Mouse (Mus musculus) heart, postnatal 10 days (tissue): ENCODE results near the gene Wfdc13. TPM values are rescaled to one million over a fixed set of nuclear protein-coding genes. Genes with fewer than 3 reads are reported as not detected.
"Not testable (repeated sequence)": the region's sequence is repeated elsewhere in the genome, so short reads cannot be mapped to it uniquely, and the experiment has no call there.

Source experiments
- DNase-seq, 2 experiments: peaks; one replicate each; pipeline ENCODE4 v3.0.0; 2021
- intact Hi-C: fragments of 180-260 bp; cut with DNase I; formaldehyde crosslinking; loops from one replicate; pipeline ENCODE4 v1.15.1; 2025
- total RNA-seq, 2 experiments: library from RNA; stranded (reverse); gene quantifications; 2 replicates each; pipeline ENCODE4 v1.2.3; 2021

The Wfdc13 gene
- total RNA-seq, 2 experiments from 2014 or later = not detected

GRCm38 (mm10) chr2:164705991-164706390 is 21.1 kb downstream of the Wfdc13 start:
- intact Hi-C loops = no loop called here
- no peak for DNase-seq

- DNase-seq = no peak
- intact Hi-C loops = no loop called here
Observed at GRCm38 (mm10) chr2:164715005-164715404, 30.1 kb downstream of the Wfdc13 start, which contains the start of gene Spint5. Gene Spint5 (plus strand): TSS chr2:164715305.

DNA sequence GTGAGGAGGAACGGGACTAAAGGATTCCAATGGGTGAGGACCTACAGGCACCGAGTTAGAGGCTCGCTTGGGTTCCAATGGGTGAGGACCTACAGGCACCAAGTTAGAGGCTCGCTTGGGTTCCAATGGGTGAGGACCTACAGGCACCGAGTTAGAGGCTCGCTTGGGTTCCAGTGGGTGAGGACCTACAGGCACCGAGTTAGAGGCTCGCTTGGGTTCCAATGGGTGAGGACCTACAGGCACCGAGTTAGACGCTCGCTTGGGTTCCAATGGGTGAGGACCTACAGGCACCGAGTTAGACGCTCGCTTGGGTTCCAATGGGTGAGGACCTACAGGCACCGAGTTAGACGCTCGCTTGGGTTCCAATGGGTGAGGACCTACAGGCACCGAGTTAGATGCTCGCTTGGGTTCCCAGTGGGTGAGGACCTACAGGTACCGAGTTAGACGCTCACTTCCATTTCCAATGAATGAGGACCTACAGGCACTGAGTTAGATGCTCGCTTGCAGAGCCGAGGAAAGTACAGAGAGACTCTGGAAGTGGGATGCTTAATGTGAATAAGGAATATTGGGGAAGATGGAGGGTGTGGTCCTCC is 31.4 kb downstream of the Wfdc13 start:
- DNase-seq, intact Hi-C loops: not testable (repeated sequence)

- no peak for DNase-seq
- intact Hi-C loops = no loop called here
Observed at GRCm38 (mm10) chr2:164723276-164723675, 38.4 kb downstream of the Wfdc13 start.

DNA sequence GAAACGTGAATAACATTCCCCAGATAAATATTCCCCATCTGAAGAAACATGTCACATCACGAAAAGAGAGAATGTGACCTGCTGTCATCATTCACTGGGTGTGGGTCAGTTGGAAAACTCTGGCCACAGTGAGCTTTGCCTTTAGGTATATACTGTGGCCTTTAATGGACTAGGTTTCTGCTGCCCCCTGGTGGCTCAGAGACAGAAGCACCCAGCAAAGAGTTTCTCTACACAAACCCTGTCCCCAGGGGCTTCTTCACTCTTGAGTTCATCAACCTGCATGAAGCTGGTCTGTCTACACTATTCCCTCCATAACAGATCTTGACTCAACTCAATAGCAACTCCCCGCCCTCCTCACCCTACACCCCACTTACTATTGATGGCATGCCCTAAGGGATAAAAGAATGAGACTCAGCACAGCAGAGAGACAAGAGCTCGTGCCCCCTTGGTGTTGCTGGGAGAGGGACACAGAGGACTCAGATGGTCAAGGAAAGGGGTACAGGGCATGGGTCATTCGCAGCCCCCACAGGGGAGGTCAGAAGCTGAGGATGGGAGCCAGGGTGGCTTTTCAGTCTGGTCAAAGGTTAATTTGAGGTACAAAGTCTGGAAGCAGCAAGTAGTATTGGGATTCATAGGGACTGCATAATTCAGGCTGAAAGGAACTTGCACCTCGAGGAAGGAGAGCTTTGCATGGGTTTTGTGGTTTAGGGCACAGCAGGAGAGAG is 41.1 kb downstream of the Wfdc13 start:
- peak; percentile 70 to 80 for DNase-seq
- intact Hi-C loops = loop anchor here (1.0 kb wide), 2 partner anchors 47 to 134 kb away; no protein-coding TSS in a partner anchor

GRCm38 (mm10) chr2:164731719-164732118 is 46.8 kb downstream of the Wfdc13 start:
- intact Hi-C loops = no loop called here
- no peak for DNase-seq

DNA sequence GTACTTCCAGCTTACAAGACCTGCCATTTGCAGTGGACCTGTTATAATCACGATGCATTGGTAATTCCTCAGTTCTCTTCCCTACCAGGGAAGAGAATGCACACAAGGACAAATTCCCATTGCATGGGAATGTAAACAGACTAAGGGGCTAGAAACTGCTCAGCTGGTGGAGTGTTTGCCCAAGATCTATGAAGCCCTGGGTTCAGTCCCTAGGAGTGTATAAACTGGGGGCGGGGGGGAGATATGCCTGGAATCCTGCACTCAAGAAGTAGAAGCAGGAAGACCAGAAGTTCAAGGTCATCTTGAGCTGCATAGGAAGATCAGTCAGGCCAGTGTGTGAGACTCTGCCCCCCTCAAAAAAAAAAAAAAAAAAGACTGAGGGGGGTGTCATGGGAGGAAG is 48.4 kb downstream of the Wfdc13 start:
- intact Hi-C loops = no loop called here
- DNase-seq = no peak

GRCm38 (mm10) chr2:164734839-164735238 is 49.9 kb downstream of the Wfdc13 start:
- intact Hi-C loops = no loop called here
- no peak for DNase-seq

DNA sequence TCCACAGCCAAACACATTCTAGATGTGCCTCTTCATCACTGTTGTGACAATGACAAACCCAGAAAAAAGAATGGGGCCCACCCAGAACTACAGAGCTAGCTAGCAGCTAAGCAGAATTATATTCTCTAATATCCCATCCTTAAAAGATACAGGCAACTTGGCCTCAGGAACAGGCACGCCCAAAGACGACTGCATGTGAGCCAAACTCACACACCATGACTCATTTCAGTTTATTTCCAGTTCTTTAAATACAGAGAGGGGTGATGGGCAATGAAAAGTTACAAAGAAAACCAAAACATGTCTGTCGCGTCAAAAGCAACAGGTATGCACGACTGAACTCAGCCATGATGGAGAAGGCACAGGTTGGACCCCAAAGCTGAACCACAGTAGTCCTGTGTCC is 50.5 kb downstream of the Wfdc13 start:
- DNase-seq = no peak
- intact Hi-C loops = no loop called here

Other genes with a start within 250 kb of the Wfdc13 start
- 10 to 100 TPM; 24.3 to 39.3 TPM for gene Sdc4, start 241.2 kb upstream of the Wfdc13 start, total RNA-seq
- 10 to 100 TPM; 21.3 to 25.1 TPM for gene Sys1, start 228.1 kb upstream of the Wfdc13 start, total RNA-seq
- 1 to 10 TPM; 5.5 to 7.4 TPM for gene Gm20458, start 224.1 kb upstream of the Wfdc13 start, total RNA-seq
- gene Trp53tg5, start 211.4 kb upstream of the Wfdc13 start, total RNA-seq = not detected
- 10 to 100 TPM; 17.1 to 18.9 TPM for gene Dbndd2, start 199.0 kb upstream of the Wfdc13 start, total RNA-seq
- 10 to 100 TPM; 56.4 to 56.8 TPM for gene Pigt, start 187.6 kb upstream of the Wfdc13 start, total RNA-seq
- 1 to 10 TPM in 1 of 2 experiments, under 1 TPM in 1; 0.84 to 1.0 TPM for gene Wfdc2, start 122.7 kb upstream of the Wfdc13 start, total RNA-seq
- gene Spint3, start 111.6 kb upstream of the Wfdc13 start, total RNA-seq = not detected
- gene Wfdc6a, start 99.7 kb upstream of the Wfdc13 start, total RNA-seq = not detected
- not detected for gene Eppin, start 91.5 kb upstream of the Wfdc13 start, total RNA-seq
- gene Wfdc6b, start 71.6 kb upstream of the Wfdc13 start, total RNA-seq = not detected
- gene Wfdc8, start 71.5 kb upstream of the Wfdc13 start, total RNA-seq = not detected
- gene Wfdc16, start 46.3 kb upstream of the Wfdc13 start, total RNA-seq = not detected
- gene Wfdc10, start 29.1 kb upstream of the Wfdc13 start, total RNA-seq = not detected
- not detected for gene Wfdc9, start 28.5 kb upstream of the Wfdc13 start, total RNA-seq
- gene Wfdc11, start 11.0 kb upstream of the Wfdc13 start, total RNA-seq = not detected
- not detected for gene Spint4, start 13.4 kb downstream of the Wfdc13 start, total RNA-seq
- not detected for gene Spint5, start 30.2 kb downstream of the Wfdc13 start, total RNA-seq
- gene Wfdc3, start 60.8 kb downstream of the Wfdc13 start, total RNA-seq = under 1 TPM; 0.17 to 0.40 TPM
- gene Dnttip1, start 60.9 kb downstream of the Wfdc13 start, total RNA-seq = 10 to 100 TPM; 35.8 to 38.5 TPM
- 10 to 100 TPM; 31.7 to 32.5 TPM for gene Ube2c, start 84.8 kb downstream of the Wfdc13 start, total RNA-seq
- gene Tnnc2, start 94.9 kb downstream of the Wfdc13 start, total RNA-seq = under 1 TPM in 1 of 2 experiments, not detected in 1; 0.52 TPM
- 10 to 100 TPM; 25.9 to 26.3 TPM for gene Snx21, start 100.7 kb downstream of the Wfdc13 start, total RNA-seq
- gene Acot8, start 119.8 kb downstream of the Wfdc13 start, total RNA-seq = 10 to 100 TPM; 12.6 to 13.4 TPM
- gene Zswim3, start 120.0 kb downstream of the Wfdc13 start, total RNA-seq = 1 to 10 TPM; 2.1 to 2.9 TPM
- gene Zswim1, start 137.6 kb downstream of the Wfdc13 start, total RNA-seq = 1 to 10 TPM; 5.2 to 5.3 TPM
- gene Spata25, start 143.4 kb downstream of the Wfdc13 start, total RNA-seq = under 1 TPM; 0.55 to 0.69 TPM
- 100 to 1,000 TPM; 108 to 116 TPM for gene Ctsa, start 147.8 kb downstream of the Wfdc13 start, total RNA-seq
- gene Neurl2, start 148.3 kb downstream of the Wfdc13 start, total RNA-seq = 10 to 100 TPM; 26.4 to 35.8 TPM
- gene Pltp, start 172.6 kb downstream of the Wfdc13 start, total RNA-seq = 10 to 100 TPM; 39.1 to 40.9 TPM
- gene Pcif1, start 194.2 kb downstream of the Wfdc13 start, total RNA-seq = 10 to 100 TPM; 42.2 to 45.1 TPM
- gene Zfp335, start 226.7 kb downstream of the Wfdc13 start, total RNA-seq = 10 to 100 TPM; 11.5 to 12.2 TPM